Mouse (Mus musculus) ES-E14 (cell line): ENCODE data around the gene Mymx. TPM values are rescaled to one million over a fixed set of nuclear protein-coding genes. Genes with fewer than 3 reads are reported as not detected.
A peak's percentile ranks its signal among the peaks of the same experiment; 100 is the strongest.

Experiments used
- DNase-seq: peaks from one replicate; pipeline ENCODE4 v3.0.0-alpha.2; 2013; ENCODE audit warnings: low read depth, low spot score
- H3K27ac ChIP-seq: 2 replicates; pipeline ENCODE4 v1.5.1; 2012; ENCODE audit warnings: low read depth, mild to moderate bottlenecking, low read length, moderate library complexity, mixed read lengths; ENCODE audit not compliant: poor library complexity, insufficient read depth, severe bottlenecking
- H3K36me3 ChIP-seq: 2 replicates; pipeline ENCODE4 v1.6.1; 2012; ENCODE audit warnings: mild to moderate bottlenecking, low read length, moderate library complexity, mixed read lengths; ENCODE audit not compliant: control insufficient read depth, poor library complexity, insufficient read depth, severe bottlenecking
- H3K4me1 ChIP-seq, 2 experiments: fragments of 150-350 bp in 1 of 2; sonication (generic) in 1 of 2; 2 replicates each; pipeline ENCODE4 v1.6.1; 2012; ENCODE audit warnings: low read length in 2 of 2, mild to moderate bottlenecking in 1 of 2, mixed read lengths in 1 of 2; ENCODE audit not compliant: control insufficient read depth in 2 of 2, insufficient read depth in 2 of 2, poor library complexity in 1 of 2
- H3K4me3 ChIP-seq, 2 experiments: fragments of 150-350 bp in 1 of 2; sonication (generic) in 1 of 2; 2 replicates each; pipeline ENCODE4 v1.5.1; 2012; ENCODE audit warnings: low read length in 2 of 2, low read depth in 1 of 2, mild to moderate bottlenecking in 1 of 2, mixed read lengths in 1 of 2; ENCODE audit not compliant: insufficient read depth in 1 of 2, poor library complexity in 1 of 2, severe bottlenecking in 1 of 2
- H3K9ac ChIP-seq: 2 replicates; pipeline ENCODE4 v1.6.1; 2012; ENCODE audit warnings: low read depth, mild to moderate bottlenecking, low read length, mixed read lengths; ENCODE audit not compliant: poor library complexity, insufficient read depth, severe bottlenecking
- H3K9me3 ChIP-seq: fragments of 150-350 bp; sonication (generic); 2 replicates; pipeline ENCODE4 v1.6.1; 2012; ENCODE audit warnings: low read depth, mild to moderate bottlenecking, low read length; ENCODE audit not compliant: control insufficient read depth, insufficient read depth
- CHD2 ChIP-seq: IDR thresholded peaks from 2 replicates; pipeline ENCODE4 v1.6.1; 2014; ENCODE audit warnings: mild to moderate bottlenecking, low read depth, low read length, inconsistent platforms
- HCFC1 ChIP-seq: IDR thresholded peaks from 2 replicates; pipeline ENCODE4 v1.6.1; 2012; ENCODE audit warnings: low read length, inconsistent platforms, borderline replicate concordance; ENCODE audit not compliant: insufficient read depth
- MAFK ChIP-seq: IDR thresholded peaks from 2 replicates; pipeline ENCODE4 v1.6.1; 2014; ENCODE audit warnings: mild to moderate bottlenecking, low read depth, low read length, inconsistent platforms; ENCODE audit not compliant: insufficient read depth
- ZC3H11A ChIP-seq: IDR thresholded peaks from 2 replicates; pipeline ENCODE4 v1.6.1; 2012; ENCODE audit warnings: low read depth, mild to moderate bottlenecking, inconsistent platforms, low read length, borderline replicate concordance
- ZNF384 ChIP-seq: IDR thresholded peaks from 2 replicates; pipeline ENCODE4 v1.6.1; 2012; ENCODE audit warnings: low read depth, low read length, inconsistent platforms
- in situ Hi-C, 2 experiments: fragments of 600-800 bp; cut with MboI; formaldehyde crosslinking; loops; one replicate each; pipeline ENCODE4 v1.15.1; 2025; ENCODE audit warnings: low sequenced_read_pairs in 2 of 2, inconsistent platforms in 1 of 2; ENCODE audit not compliant: unreplicated experiment in 2 of 2
- total RNA-seq: library from RNA; depleted of rRNA; stranded (reverse); fragments of 300-350 nt; gene quantifications from 2 replicates; pipeline ENCODE4 v1.2.3, GENCODE M21; 2012

The Mymx gene
- total RNA-seq, 1 experiment, result 66.0 TPM

DNA sequence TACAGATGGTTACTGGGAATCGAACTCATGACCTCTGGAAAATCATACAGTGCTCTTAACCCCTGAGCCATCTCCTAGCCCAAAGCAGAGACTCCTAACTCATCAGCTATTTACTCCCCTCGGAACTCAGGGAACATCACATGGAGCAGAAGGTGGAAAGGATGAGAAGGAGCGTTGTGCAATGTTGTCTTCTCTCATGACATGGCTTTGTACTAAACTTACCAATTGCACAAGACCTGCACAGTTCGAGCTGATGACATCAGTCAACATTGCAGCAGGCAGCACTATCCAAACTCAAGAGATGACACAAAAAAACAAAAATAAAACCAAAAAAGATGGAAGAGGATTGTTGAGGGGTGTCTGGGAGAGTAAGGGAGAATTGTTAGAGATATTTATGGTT, 6.5 kb upstream of the Mymx start:
- Histone ChIP-seq H3K9ac (no peak overlapping the region), H3K4me1 (peaks cover 12 to 24% of the 10 kb centered on the region in 2 experiments), H3K9me3 (no peaks in the 10 kb centered on the region), H3K27ac (peak overlapping the region; percentile 73; the same call in 1 of the 2 replicates), H3K4me3 (no peak overlapping the region), H3K36me3 (no peaks in the 10 kb centered on the region)
- TF ChIP-seq ZC3H11A, result no peak
- in situ Hi-C loops, result no loop called here
- no peak for DNase-seq

DNA sequence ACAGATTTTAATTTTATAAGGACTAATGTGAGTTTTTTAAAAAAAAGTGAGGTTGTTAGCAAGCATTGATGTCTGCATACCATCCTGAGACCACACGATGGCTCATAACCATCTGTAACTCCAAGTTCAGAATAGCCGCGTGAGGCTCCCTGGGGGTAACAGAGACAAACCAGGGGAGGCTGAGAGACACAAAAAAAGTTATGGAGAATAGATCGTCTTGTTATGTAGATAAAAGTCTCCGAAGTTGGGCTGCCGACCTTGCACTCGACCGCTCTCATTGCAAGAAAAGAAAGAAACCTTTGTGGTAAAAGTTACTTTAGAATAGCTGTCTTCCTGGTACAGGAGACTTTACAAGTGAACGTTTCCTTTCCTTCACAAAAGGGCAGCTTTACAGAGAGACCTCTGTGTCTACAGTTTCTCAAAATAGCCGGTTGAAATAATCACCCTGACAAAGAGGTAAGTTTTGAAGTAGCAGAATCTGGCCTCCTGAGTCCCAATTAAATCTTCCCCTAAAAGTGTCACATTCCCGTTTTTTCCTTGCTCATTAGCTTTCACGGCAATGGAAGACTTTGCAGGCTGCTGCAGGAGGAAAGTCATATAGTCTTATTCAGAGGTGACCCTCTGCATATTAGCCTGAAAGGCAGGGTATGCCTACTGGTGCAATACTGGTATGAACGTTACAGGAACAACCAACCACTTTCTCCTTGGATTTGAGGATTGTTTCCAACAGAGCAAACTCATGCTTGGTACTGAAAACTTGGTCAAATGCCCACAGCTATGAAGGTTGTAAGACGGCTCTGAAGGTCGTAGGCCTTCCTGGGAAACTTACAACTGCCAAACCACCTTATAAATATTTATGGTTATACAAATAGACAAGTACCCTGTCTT, 5.3 kb upstream of the Mymx start:
- H3K4me1 ChIP-seq, result peaks cover 17 to 24% of the 10 kb centered on the region in 2 experiments
- H3K4me3 ChIP-seq, result no peak overlapping the region
- no peaks in the 10 kb centered on the region for H3K36me3 ChIP-seq
- peak; percentile 68 for DNase-seq
- in situ Hi-C loops, result no loop called here
- TF ChIP-seq CHD2 (peak; percentile 55), HCFC1 (0 out of 2 replicates have a peak, but pooled peaks have one; percentile 17), MAFK (0 out of 2 replicates have a peak, but pooled peaks have one; percentile 30), ZC3H11A (no peak), ZNF384 (peak; percentile 53; the same call in 1 of the 2 replicates)
- peak overlapping the region; percentile 91; the same call in 1 of the 2 replicates for H3K27ac ChIP-seq
- peak overlapping the region; percentile 14; the same call in 1 of the 2 replicates for H3K9ac ChIP-seq
- H3K9me3 ChIP-seq, result no peaks in the 10 kb centered on the region

DNA sequence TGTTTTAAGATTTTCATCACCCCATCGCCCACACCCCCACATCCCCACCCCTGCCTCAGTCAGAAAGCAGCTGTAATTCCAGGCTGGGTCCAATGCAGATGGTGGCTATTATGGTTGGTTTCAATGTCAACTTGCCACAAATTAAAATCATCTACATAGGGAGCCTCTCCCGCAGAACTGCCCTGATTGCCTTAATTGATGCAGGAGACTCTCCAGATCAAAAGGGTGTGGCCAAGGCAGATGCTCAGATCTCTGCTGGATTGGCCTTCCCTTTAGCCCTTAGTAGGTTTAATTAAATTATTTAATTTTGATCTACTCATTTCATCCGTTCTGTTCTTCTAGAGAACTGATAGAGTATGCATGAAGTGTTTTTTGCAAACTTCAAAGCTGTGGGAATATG, 1.1 kb upstream of the Mymx start:
- Histone ChIP-seq H3K36me3 (0 out of 2 replicates have a peak, but pooled peaks cover 5% of the 10 kb centered on the region), H3K9ac (no peak overlapping the region), H3K27ac (peak overlapping the region; percentile 56; the same call in 1 of the 2 replicates), H3K9me3 (no peaks in the 10 kb centered on the region), H3K4me3 (no peak overlapping the region), H3K4me1 (peaks cover 9 to 10% of the 10 kb centered on the region in 2 experiments; a peak in 2 of 4 replicates)
- TF ChIP-seq ZNF384, result no peak
- TF ChIP-seq ZC3H11A, result no peak
- TF ChIP-seq MAFK, result no peak
- TF ChIP-seq CHD2, result no peak
- no peak for TF ChIP-seq HCFC1
- DNase-seq, result no peak
- in situ Hi-C loops, result no loop called here

DNA sequence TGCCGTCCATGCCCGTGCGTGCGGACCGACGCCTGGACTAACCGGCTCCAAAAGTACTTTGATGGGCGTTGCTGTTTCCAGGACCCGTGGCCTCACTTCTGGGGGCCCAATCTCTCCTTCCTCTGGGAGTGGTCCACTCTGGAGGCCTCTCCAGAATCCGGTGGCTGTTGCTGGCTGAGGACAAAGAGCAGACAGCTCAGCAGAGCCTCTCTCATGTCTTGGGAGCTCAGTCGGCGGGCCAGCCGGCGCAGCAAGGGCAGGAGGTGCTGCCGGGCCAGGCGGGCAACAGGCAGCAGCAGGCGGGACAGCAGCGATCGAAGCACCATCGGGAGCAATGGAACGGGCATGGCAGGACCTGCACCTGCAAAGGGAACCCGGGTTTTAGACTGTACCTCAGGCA, 577 bp downstream of the Mymx start:
- no peak for DNase-seq
- Histone ChIP-seq H3K9ac (peak overlapping the region; percentile 79), H3K4me1 (peaks cover 7 to 15% of the 10 kb centered on the region in 2 experiments), H3K4me3 (peak overlapping the region; percentile 62 to 72), H3K9me3 (no peaks in the 10 kb centered on the region), H3K27ac (peak overlapping the region; percentile 83), H3K36me3 (0 out of 2 replicates have a peak, but pooled peaks cover 5% of the 10 kb centered on the region)
- in situ Hi-C loops, result no loop called here
- no peak for TF ChIP-seq ZNF384
- no peak for TF ChIP-seq MAFK
- no peak for TF ChIP-seq CHD2
- TF ChIP-seq HCFC1, result no peak
- TF ChIP-seq ZC3H11A, result no peak
